Mouse (Mus musculus): ENCODE measurements around the gene Gipc2.
"Not testable (repeated sequence)": the region's sequence is repeated elsewhere in the genome, so short reads cannot be mapped to it uniquely, and the experiment has no call there.

The Gipc2 gene

GRCm38 (mm10) chr3:152166099-152166423 is at the start of gene Gipc2:
TSS of gene Gipc2 (minus strand) at chr3:152166230.
- DNase-seq (ENCODE audit: low spot score in 2 of 2) = no peak

GRCm38 (mm10) chr3:152213416-152213815 is 47.4 kb upstream of the Gipc2 start:
- DNase-seq (ENCODE audit: low spot score in 2 of 2) = no peak

GRCm38 (mm10) chr3:152211731-152212279 is 45.8 kb upstream of the Gipc2 start:
- DNase-seq (ENCODE audit: low spot score in 2 of 2) = no peak

GRCm38 (mm10) chr3:152210728-152211391 is 44.8 kb upstream of the Gipc2 start:
- DNase-seq (ENCODE audit: low spot score in 2 of 2) = peak; percentile 46 to 52

- peak; percentile 98 to 100 for DNase-seq (ENCODE audit: low spot score in 2 of 2)
Measured at GRCm38 (mm10) chr3:152209967-152210634, 44.1 kb upstream of the Gipc2 start, which contains the start of the genes Dnajb4 and Fubp1. TSS of gene Dnajb4 (minus strand) at chr3:152210302. TSS of gene Fubp1 (plus strand) at chr3:152210422.

- no peak for DNase-seq (ENCODE audit: low spot score in 2 of 2)
Measured at GRCm38 (mm10) chr3:152209177-152209966, 43.3 kb upstream of the Gipc2 start.

GRCm38 (mm10) chr3:152208096-152208885 is 42.3 kb upstream of the Gipc2 start:
- no peak for DNase-seq (ENCODE audit: low spot score in 2 of 2)

GRCm38 (mm10) chr3:152207156-152207555 is 41.1 kb upstream of the Gipc2 start:
- DNase-seq (ENCODE audit: low spot score in 2 of 2) = no peak

- DNase-seq (ENCODE audit: low spot score in 2 of 2) = no peak
Measured at GRCm38 (mm10) chr3:152204577-152204976, 38.5 kb upstream of the Gipc2 start.

- DNase-seq (ENCODE audit: low spot score in 2 of 2) = no peak
Measured at GRCm38 (mm10) chr3:152203996-152204395, 38.0 kb upstream of the Gipc2 start.

- no peak for DNase-seq (ENCODE audit: low spot score in 2 of 2)
Measured at GRCm38 (mm10) chr3:152203411-152203810, 37.4 kb upstream of the Gipc2 start.

- no peak for DNase-seq (ENCODE audit: low spot score in 2 of 2)
Measured at GRCm38 (mm10) chr3:152202942-152203341, 36.9 kb upstream of the Gipc2 start.

GRCm38 (mm10) chr3:152201651-152202050 is 35.6 kb upstream of the Gipc2 start:
- DNase-seq (ENCODE audit: low spot score in 2 of 2) = no peak

GRCm38 (mm10) chr3:152201181-152201580 is 35.2 kb upstream of the Gipc2 start:
- DNase-seq (ENCODE audit: low spot score in 2 of 2) = no peak

- DNase-seq (ENCODE audit: low spot score in 2 of 2) = no peak
Measured at GRCm38 (mm10) chr3:152199125-152199524, 33.1 kb upstream of the Gipc2 start.

- not testable (repeated sequence) for DNase-seq (ENCODE audit: low spot score in 2 of 2)
Measured at GRCm38 (mm10) chr3:152197246-152197645, 31.2 kb upstream of the Gipc2 start.

GRCm38 (mm10) chr3:152193635-152194097 is 27.6 kb upstream of the Gipc2 start:
- DNase-seq (ENCODE audit: low spot score in 2 of 2) = peak; percentile 81 to 84

- no peak for DNase-seq (ENCODE audit: low spot score in 2 of 2)
Measured at GRCm38 (mm10) chr3:152193177-152193576, 27.1 kb upstream of the Gipc2 start.

- DNase-seq (ENCODE audit: low spot score in 2 of 2) = no peak
Measured at GRCm38 (mm10) chr3:152192238-152192931, 26.4 kb upstream of the Gipc2 start.

- DNase-seq (ENCODE audit: low spot score in 2 of 2) = no peak
Measured at GRCm38 (mm10) chr3:152191791-152192237, 25.8 kb upstream of the Gipc2 start.
